Mouse (Mus musculus) midbrain, embryonic 15.5 days (tissue): ENCODE data around the gene Sec24d. TPM values are rescaled to one million over a fixed set of nuclear protein-coding genes. Genes with fewer than 3 reads are reported as not detected.
A peak's percentile ranks its signal among the peaks of the same experiment; 100 is the strongest.

Experiments used
- ATAC-seq: fragments of 200-750 bp; cut with Nextera tagmentation; replicated peaks from 2 replicates; pipeline ENCODE4 v1.8.0; 2017; ENCODE audit warnings: moderate TSS enrichment
- H3K27ac ChIP-seq: fragments of 300-500 bp; sonication (generic); 2 replicates; pipeline ENCODE4 v1.5.1; 2015; ENCODE audit warnings: mild to moderate bottlenecking, inconsistent platforms
- H3K27me3 ChIP-seq: fragments of 300-500 bp; sonication (generic); replicated peaks from 2 replicates; pipeline ENCODE4 v1.6.1; 2015; ENCODE audit warnings: inconsistent platforms
- H3K36me3 ChIP-seq: fragments of 300-500 bp; sonication (generic); replicated peaks from 2 replicates; pipeline ENCODE4 v1.6.1; 2015; ENCODE audit warnings: inconsistent platforms
- H3K4me1 ChIP-seq: fragments of 300-500 bp; sonication (generic); 2 replicates; pipeline ENCODE4 v1.6.1; 2015; ENCODE audit warnings: inconsistent platforms
- H3K4me2 ChIP-seq: fragments of 300-500 bp; sonication (generic); 2 replicates; pipeline ENCODE4 v1.6.1; 2015; ENCODE audit warnings: inconsistent platforms, mild to moderate bottlenecking, moderate library complexity
- H3K4me3 ChIP-seq: fragments of 300-500 bp; sonication (generic); 2 replicates; pipeline ENCODE4 v1.5.1; 2015; ENCODE audit warnings: mild to moderate bottlenecking, inconsistent platforms
- H3K9ac ChIP-seq: fragments of 300-500 bp; sonication (generic); 2 replicates; pipeline ENCODE4 v1.6.1; 2015; ENCODE audit warnings: mild to moderate bottlenecking, inconsistent platforms
- H3K9me3 ChIP-seq: fragments of 300-500 bp; sonication (generic); 2 replicates; pipeline ENCODE4 v1.6.1; 2016; ENCODE audit warnings: inconsistent platforms
- whole genome bisulfite sequencing: fragments of 180-500 bp; shearing (Covaris S2); methylation state at CpG from one replicate; pipeline ENCODE4 v1.1.7; 2015; ENCODE audit warnings: mixed read lengths; 5-methylcytosine and 5-hydroxymethylcytosine counted together
- polyA plus RNA-seq: library from polyadenylated mRNA; unstranded; fragments of >200 nt; fragmentation: Nextera tagmentation; extraction: Ambion mirVana; gene quantifications from 2 replicates; pipeline ENCODE4 v1.2.1, GENCODE M21; 2015

Sec24d gene
- polyA plus RNA-seq, 1 experiment from 2014 or later = 12.0 TPM

- no peaks in the 10 kb centered on the region for H3K9me3 ChIP-seq
- 94% methylated on average over 15 of the region's 15 CpGs for WGBS
- ATAC-seq = no peak
- H3K36me3 ChIP-seq = no peaks in the 10 kb centered on the region
- H3K4me2 ChIP-seq = no peak overlapping the region
- H3K4me1 ChIP-seq = no peaks in the 10 kb centered on the region
- no peak overlapping the region for H3K4me3 ChIP-seq
- H3K27me3 ChIP-seq = no peaks in the 10 kb centered on the region
- no peak overlapping the region for H3K27ac ChIP-seq
- no peak overlapping the region for H3K9ac ChIP-seq
Observed at GRCm38 (mm10) chr3:123305611-123306010, 38.4 kb downstream of the Sec24d start.

GRCm38 (mm10) chr3:123307446-123307845 lies 40.2 kb downstream of the Sec24d start:
- Histone ChIP-seq H3K9me3 (no peaks in the 10 kb centered on the region), H3K4me3 (no peak overlapping the region), H3K36me3 (no peaks in the 10 kb centered on the region), H3K4me2 (no peak overlapping the region), H3K27me3 (no peaks in the 10 kb centered on the region), H3K27ac (no peak overlapping the region), H3K9ac (no peak overlapping the region), H3K4me1 (no peaks in the 10 kb centered on the region)
- WGBS = 96% methylated on average over 6 of the region's 6 CpGs
- no peak for ATAC-seq

GRCm38 (mm10) chr3:123309141-123309540 lies 41.9 kb downstream of the Sec24d start:
- no peak for ATAC-seq
- no peak overlapping the region for H3K4me3 ChIP-seq
- H3K4me2 ChIP-seq = no peak overlapping the region
- no peak overlapping the region for H3K27ac ChIP-seq
- H3K27me3 ChIP-seq = no peaks in the 10 kb centered on the region
- no peaks in the 10 kb centered on the region for H3K9me3 ChIP-seq
- 77% methylated on average over 6 of the region's 6 CpGs for WGBS
- H3K4me1 ChIP-seq = no peaks in the 10 kb centered on the region
- H3K9ac ChIP-seq = no peak overlapping the region
- H3K36me3 ChIP-seq = no peaks in the 10 kb centered on the region

- no peaks in the 10 kb centered on the region for H3K9me3 ChIP-seq
- no peak overlapping the region for H3K4me3 ChIP-seq
- 86% methylated on average over 9 of the region's 9 CpGs for WGBS
- H3K27me3 ChIP-seq = no peaks in the 10 kb centered on the region
- no peaks in the 10 kb centered on the region for H3K4me1 ChIP-seq
- H3K9ac ChIP-seq = no peak overlapping the region
- H3K27ac ChIP-seq = no peak overlapping the region
- no peaks in the 10 kb centered on the region for H3K36me3 ChIP-seq
- ATAC-seq = no peak
- no peak overlapping the region for H3K4me2 ChIP-seq
Observed at GRCm38 (mm10) chr3:123312477-123313062, 45.3 kb downstream of the Sec24d start.

- no peak for ATAC-seq
- 80% methylated on average over 5 of the region's 5 CpGs for WGBS
- H3K4me1 ChIP-seq = no peaks in the 10 kb centered on the region
Observed at GRCm38 (mm10) chr3:123313477-123313876, 46.2 kb downstream of the Sec24d start.

GRCm38 (mm10) chr3:123313920-123314614 lies 46.8 kb downstream of the Sec24d start:
- WGBS = 25% methylated on average over 12 of the region's 12 CpGs

More at GRCm38 (mm10) chr3:123313477-123313876, 46.2 kb downstream of the Sec24d start:
- Histone ChIP-seq H3K36me3 (no peaks in the 10 kb centered on the region), H3K27ac (no peak overlapping the region), H3K9me3 (no peaks in the 10 kb centered on the region), H3K9ac (no peak overlapping the region), H3K27me3 (no peaks in the 10 kb centered on the region), H3K4me2 (no peak overlapping the region), H3K4me3 (no peak overlapping the region)

GRCm38 (mm10) chr3:123316066-123316465 lies 48.8 kb downstream of the Sec24d start:
- Histone ChIP-seq H3K4me1 (no peaks in the 10 kb centered on the region), H3K27me3 (no peaks in the 10 kb centered on the region), H3K4me3 (no peak overlapping the region), H3K27ac (no peak overlapping the region), H3K36me3 (no peaks in the 10 kb centered on the region), H3K9me3 (no peaks in the 10 kb centered on the region), H3K9ac (no peak overlapping the region), H3K4me2 (no peak overlapping the region)
- 80% methylated on average over 6 of the region's 6 CpGs for WGBS
- ATAC-seq = no peak

More at GRCm38 (mm10) chr3:123313920-123314614, 46.8 kb downstream of the Sec24d start:
- Histone ChIP-seq H3K4me2 (no peak overlapping the region), H3K9me3 (no peaks in the 10 kb centered on the region), H3K4me1 (no peaks in the 10 kb centered on the region), H3K9ac (no peak overlapping the region), H3K36me3 (no peaks in the 10 kb centered on the region), H3K27me3 (no peaks in the 10 kb centered on the region), H3K27ac (no peak overlapping the region), H3K4me3 (no peak overlapping the region)
- ATAC-seq = no peak

GRCm38 (mm10) chr3:123317081-123317480 lies 49.8 kb downstream of the Sec24d start:
- H3K4me1 ChIP-seq = no peaks in the 10 kb centered on the region
- H3K9ac ChIP-seq = no peak overlapping the region
- no peaks in the 10 kb centered on the region for H3K9me3 ChIP-seq
- H3K4me3 ChIP-seq = no peak overlapping the region
- 66% methylated on average over 9 of the region's 9 CpGs for WGBS
- no peaks in the 10 kb centered on the region for H3K27me3 ChIP-seq
- H3K4me2 ChIP-seq = no peak overlapping the region
- no peak overlapping the region for H3K27ac ChIP-seq
- ATAC-seq = no peak; the same call in 1 of the 2 replicates
- no peaks in the 10 kb centered on the region for H3K36me3 ChIP-seq

GRCm38 (mm10) chr3:123320341-123320740 lies 53.1 kb downstream of the Sec24d start:
- Histone ChIP-seq H3K4me1 (no peaks in the 10 kb centered on the region), H3K9me3 (no peaks in the 10 kb centered on the region), H3K27me3 (no peaks in the 10 kb centered on the region), H3K36me3 (no peaks in the 10 kb centered on the region), H3K4me2 (no peak overlapping the region), H3K4me3 (no peak overlapping the region), H3K9ac (no peak overlapping the region), H3K27ac (no peak overlapping the region)
- ATAC-seq = no peak
- 85% methylated on average over 9 of the region's 9 CpGs for WGBS

GRCm38 (mm10) chr3:123321612-123322011 lies 54.4 kb downstream of the Sec24d start:
- Histone ChIP-seq H3K4me2 (no peak overlapping the region), H3K4me3 (no peak overlapping the region), H3K36me3 (no peaks in the 10 kb centered on the region), H3K9ac (no peak overlapping the region), H3K4me1 (no peaks in the 10 kb centered on the region), H3K9me3 (no peaks in the 10 kb centered on the region), H3K27ac (no peak overlapping the region), H3K27me3 (no peaks in the 10 kb centered on the region)
- WGBS = 84% methylated on average over 6 of the region's 6 CpGs
- peak; percentile 66; the same call in 1 of the 2 replicates for ATAC-seq

- H3K9me3 ChIP-seq = no peaks in the 10 kb centered on the region
- peak; percentile 76 for ATAC-seq
- no peaks in the 10 kb centered on the region for H3K27me3 ChIP-seq
- no peak overlapping the region for H3K4me2 ChIP-seq
- no peaks in the 10 kb centered on the region for H3K36me3 ChIP-seq
- H3K4me1 ChIP-seq = no peaks in the 10 kb centered on the region
- H3K4me3 ChIP-seq = no peak overlapping the region
- H3K9ac ChIP-seq = no peak overlapping the region
- 33% methylated on average over 1 of the region's 1 CpGs for WGBS
- no peak overlapping the region for H3K27ac ChIP-seq
Observed at GRCm38 (mm10) chr3:123322147-123322546, 54.9 kb downstream of the Sec24d start.

- H3K4me1 ChIP-seq = no peaks in the 10 kb centered on the region
- no peak overlapping the region for H3K9ac ChIP-seq
- no peaks in the 10 kb centered on the region for H3K9me3 ChIP-seq
- H3K27ac ChIP-seq = no peak overlapping the region
- H3K4me2 ChIP-seq = no peak overlapping the region
- H3K36me3 ChIP-seq = no peaks in the 10 kb centered on the region
- H3K27me3 ChIP-seq = no peaks in the 10 kb centered on the region
- no peak for ATAC-seq
- 78% methylated on average over 4 of the region's 4 CpGs for WGBS
- H3K4me3 ChIP-seq = no peak overlapping the region
Observed at GRCm38 (mm10) chr3:123324326-123324725, 57.1 kb downstream of the Sec24d start.

- H3K4me1 ChIP-seq = no peaks in the 10 kb centered on the region
- no peaks in the 10 kb centered on the region for H3K36me3 ChIP-seq
- no peaks in the 10 kb centered on the region for H3K27me3 ChIP-seq
- WGBS = 67% methylated on average over 6 of the region's 6 CpGs
- no peak overlapping the region for H3K27ac ChIP-seq
- no peaks in the 10 kb centered on the region for H3K9me3 ChIP-seq
- H3K4me2 ChIP-seq = no peak overlapping the region
- no peak overlapping the region for H3K9ac ChIP-seq
- no peak for ATAC-seq
- no peak overlapping the region for H3K4me3 ChIP-seq
Observed at GRCm38 (mm10) chr3:123329251-123329650, 62.0 kb downstream of the Sec24d start.
